Mouse (Mus musculus): ENCODE measurements at regions not wholly inside any gene's neighbourhood (a gene's known extent, or its start where the extent isn't known, plus 50 kb on each side); places are given as distances from the start of the nearest gene placed in this dataset.

- TF ChIP-seq CTCF (IDR thresholded peaks at IDR 0.05; ENCODE audit: borderline replicate concordance, extremely low read depth, insufficient read depth, insufficient read length), result no peak
- no peak for TF ChIP-seq POLR2A (IDR thresholded peaks at IDR 0.05; ENCODE audit: borderline replicate concordance, extremely low read depth, insufficient read depth, insufficient read length, poor library complexity, severe bottlenecking)
Observed at GRCm38 (mm10) chr3:7755445-7755844, 1135.2 kb upstream of the 1700008P02Rik start.

Measured in brain, embryonic 14.5 days (tissue).